Mouse (Mus musculus) olfactory bulb, adult 2 months (tissue): Measurements from ENCODE around the gene Rcsd1.

Source experiments
- CTCF ChIP-seq: fragments of 200-500 bp; IDR thresholded peaks from 2 replicates; pipeline ENCODE4 v1.5.1; 2012; ENCODE audit warnings: low read depth, mild to moderate bottlenecking, low read length, moderate library complexity; ENCODE audit not compliant: insufficient read depth
- POLR2A ChIP-seq: fragments of 200-500 bp; IDR thresholded peaks from 2 replicates; pipeline ENCODE4 v1.6.1; 2012; ENCODE audit warnings: mild to moderate bottlenecking, low read depth, low read length, moderate library complexity; ENCODE audit not compliant: insufficient read depth

- TF ChIP-seq CTCF (no peak), POLR2A (no peak)
These were observed 79.6 kb downstream of the Rcsd1 start for GRCm38 (mm10) chr1:165629975-165630374.
